Mouse (Mus musculus): ENCODE measurements around the gene Mex3a. TPM values are rescaled to one million over a fixed set of nuclear protein-coding genes. Genes with fewer than 3 reads are reported as not detected.

The Mex3a gene
- polyA plus RNA-seq, 1 experiment: 22.0 TPM

- no peaks in the 10 kb centered on the region for H3K27me3 ChIP-seq (ENCODE audit: control insufficient read depth, insufficient read depth, low read length)
- TF ChIP-seq POLR2A (IDR thresholded peaks at IDR 0.05; ENCODE audit: control insufficient read depth, extremely low read depth, insufficient read depth, low read length, poor library complexity) (no peak), CTCF (IDR thresholded peaks at IDR 0.05; ENCODE audit: borderline replicate concordance, control insufficient read depth, extremely low read depth, insufficient read depth, low read length, poor library complexity) (no peak)
- no peak for DNase-seq
- H3K4me1 ChIP-seq (replicated peaks; ENCODE audit: control insufficient read depth, insufficient read depth, low read length): peaks cover 40% of the 10 kb centered on the region
- 84% methylated on average over 7 of the region's 7 CpGs for WGBS
- no peak overlapping the region for H3K4me3 ChIP-seq (ENCODE audit: control insufficient read depth, insufficient read depth, low read length)
- H3K36me3 ChIP-seq (ENCODE audit: control insufficient read depth, insufficient read depth, low read length): peaks cover 8% of the 10 kb centered on the region
- no peak overlapping the region for H3K27ac ChIP-seq (ENCODE audit: control insufficient read depth, insufficient read depth, low read length)
Measured at GRCm38 (mm10) chr3:88529204-88530000, 2.8 kb upstream of the Mex3a start.

GRCm38 (mm10) chr3:88530082-88530864 is 1.9 kb upstream of the Mex3a start:
- 66% methylated on average over 11 of the region's 11 CpGs for WGBS
- no peak for DNase-seq
- Histone ChIP-seq H3K27ac (ENCODE audit: control insufficient read depth, insufficient read depth, low read length) (peak overlapping the region; percentile 52), H3K4me1 (replicated peaks; ENCODE audit: control insufficient read depth, insufficient read depth, low read length) (peaks cover 40% of the 10 kb centered on the region), H3K36me3 (ENCODE audit: control insufficient read depth, insufficient read depth, low read length) (no peaks in the 10 kb centered on the region; the same call in 1 of the 2 replicates), H3K27me3 (ENCODE audit: control insufficient read depth, insufficient read depth, low read length) (no peaks in the 10 kb centered on the region), H3K4me3 (ENCODE audit: control insufficient read depth, insufficient read depth, low read length) (peak overlapping the region; percentile 50)
- TF ChIP-seq POLR2A (IDR thresholded peaks at IDR 0.05; ENCODE audit: control insufficient read depth, extremely low read depth, insufficient read depth, low read length, poor library complexity): no peak
- no peak for TF ChIP-seq CTCF (IDR thresholded peaks at IDR 0.05; ENCODE audit: borderline replicate concordance, control insufficient read depth, extremely low read depth, insufficient read depth, low read length, poor library complexity)

- H3K27ac ChIP-seq (ENCODE audit: control insufficient read depth, insufficient read depth, low read length): peak overlapping the region; percentile 93
- peaks cover 7% of the 10 kb centered on the region for H3K36me3 ChIP-seq (ENCODE audit: control insufficient read depth, insufficient read depth, low read length)
- DNase-seq: peak; percentile 94
- peak overlapping the region; percentile 88 for H3K4me3 ChIP-seq (ENCODE audit: control insufficient read depth, insufficient read depth, low read length)
- H3K27me3 ChIP-seq (ENCODE audit: control insufficient read depth, insufficient read depth, low read length): no peaks in the 10 kb centered on the region
- peaks cover 39% of the 10 kb centered on the region for H3K4me1 ChIP-seq (replicated peaks; ENCODE audit: control insufficient read depth, insufficient read depth, low read length)
- WGBS: under 1% methylated on average over 62 of the region's 63 CpGs
- peak; percentile 92 for TF ChIP-seq POLR2A (IDR thresholded peaks at IDR 0.05; ENCODE audit: control insufficient read depth, extremely low read depth, insufficient read depth, low read length, poor library complexity)
- no peak for TF ChIP-seq CTCF (IDR thresholded peaks at IDR 0.05; ENCODE audit: borderline replicate concordance, control insufficient read depth, extremely low read depth, insufficient read depth, low read length, poor library complexity)
Measured at GRCm38 (mm10) chr3:88531348-88532298, 572 bp upstream of the Mex3a start.

GRCm38 (mm10) chr3:88532689-88533511 is 705 bp downstream of the Mex3a start:
- 3% methylated on average over 40 of the region's 40 CpGs for whole genome bisulfite sequencing

GRCm38 (mm10) chr3:88533706-88534105 is 1.5 kb downstream of the Mex3a start:
- Histone ChIP-seq H3K4me3 (ENCODE audit: control insufficient read depth, insufficient read depth, low read length) (no peak overlapping the region), H3K4me1 (replicated peaks; ENCODE audit: control insufficient read depth, insufficient read depth, low read length) (peaks cover 28% of the 10 kb centered on the region), H3K36me3 (ENCODE audit: control insufficient read depth, insufficient read depth, low read length) (peaks cover 13% of the 10 kb centered on the region), H3K27me3 (ENCODE audit: control insufficient read depth, insufficient read depth, low read length) (no peaks in the 10 kb centered on the region), H3K27ac (ENCODE audit: control insufficient read depth, insufficient read depth, low read length) (no peak overlapping the region)
- 46% methylated on average over 5 of the region's 5 CpGs for WGBS
- no peak for DNase-seq
- TF ChIP-seq POLR2A (IDR thresholded peaks at IDR 0.05; ENCODE audit: control insufficient read depth, extremely low read depth, insufficient read depth, low read length, poor library complexity) (no peak), CTCF (IDR thresholded peaks at IDR 0.05; ENCODE audit: borderline replicate concordance, control insufficient read depth, extremely low read depth, insufficient read depth, low read length, poor library complexity) (no peak)

More at GRCm38 (mm10) chr3:88532689-88533511, 705 bp downstream of the Mex3a start:
- Histone ChIP-seq H3K27me3 (ENCODE audit: control insufficient read depth, insufficient read depth, low read length) (no peaks in the 10 kb centered on the region), H3K4me3 (ENCODE audit: control insufficient read depth, insufficient read depth, low read length) (peak overlapping the region; percentile 79), H3K4me1 (replicated peaks; ENCODE audit: control insufficient read depth, insufficient read depth, low read length) (peaks cover 30% of the 10 kb centered on the region), H3K36me3 (ENCODE audit: control insufficient read depth, insufficient read depth, low read length) (peaks cover 13% of the 10 kb centered on the region), H3K27ac (ENCODE audit: control insufficient read depth, insufficient read depth, low read length) (no peak overlapping the region)
- TF ChIP-seq CTCF (IDR thresholded peaks at IDR 0.05; ENCODE audit: borderline replicate concordance, control insufficient read depth, extremely low read depth, insufficient read depth, low read length, poor library complexity) (no peak), POLR2A (IDR thresholded peaks at IDR 0.05; ENCODE audit: control insufficient read depth, extremely low read depth, insufficient read depth, low read length, poor library complexity) (no peak)
- DNase-seq: peak; percentile 35
